Mouse (Mus musculus) embryonic facial prominence, embryonic 11.5 days (tissue): ENCODE measurements around the gene Ears2. TPM values are rescaled to one million over a fixed set of nuclear protein-coding genes. Genes with fewer than 3 reads are reported as not detected.
A peak's percentile ranks its signal among the peaks of the same experiment; 100 is the strongest.
"Not testable (repeated sequence)": the region's sequence is repeated elsewhere in the genome, so short reads cannot be mapped to it uniquely, and the experiment has no call there.

Source experiments
- ATAC-seq: fragments of 200-750 bp; cut with Nextera tagmentation; replicated peaks from 2 replicates; pipeline ENCODE4 v1.8.0; 2017; ENCODE audit warnings: low read depth; ENCODE audit not compliant: insufficient number of reproducible peaks, low FRiP score, low TSS enrichment
- DNase-seq: peaks from one replicate; pipeline ENCODE4 v3.0.0-alpha.2; 2015; ENCODE audit warnings: low spot score
- H3K27ac ChIP-seq: fragments of 300-500 bp; sonication (generic); replicated peaks from 2 replicates; pipeline ENCODE4 v1.5.1; 2014; ENCODE audit warnings: mild to moderate bottlenecking, low read depth, low read length, control low read depth
- H3K27me3 ChIP-seq: fragments of 300-500 bp; sonication (generic); 2 replicates; pipeline ENCODE4 v1.6.1; 2014; ENCODE audit warnings: mild to moderate bottlenecking, low read length, moderate library complexity, mixed read lengths; ENCODE audit not compliant: control insufficient read depth, insufficient read depth
- H3K36me3 ChIP-seq: fragments of 300-500 bp; sonication (generic); replicated peaks from 2 replicates; pipeline ENCODE4 v1.6.1; 2014; ENCODE audit warnings: low read depth, mild to moderate bottlenecking, low read length, moderate library complexity, mixed read lengths; ENCODE audit not compliant: control insufficient read depth, insufficient read depth
- H3K4me1 ChIP-seq: fragments of 300-500 bp; sonication (generic); 2 replicates; pipeline ENCODE4 v1.6.1; 2014; ENCODE audit warnings: low read length, mixed read lengths; ENCODE audit not compliant: control insufficient read depth, insufficient read depth
- H3K4me2 ChIP-seq: fragments of 300-500 bp; sonication (generic); 2 replicates; pipeline ENCODE4 v1.6.1; 2014; ENCODE audit warnings: low read depth, mild to moderate bottlenecking, control low read depth, low read length, moderate library complexity
- H3K4me3 ChIP-seq: fragments of 300-500 bp; sonication (generic); 2 replicates; pipeline ENCODE4 v1.5.1; 2014; ENCODE audit warnings: low read depth, low read length, control low read depth
- H3K9ac ChIP-seq: fragments of 300-500 bp; sonication (generic); replicated peaks from 2 replicates; pipeline ENCODE4 v1.6.1; 2014; ENCODE audit warnings: mild to moderate bottlenecking, control low read depth, low read length
- H3K9me3 ChIP-seq: fragments of 300-500 bp; sonication (generic); replicated peaks from 2 replicates; pipeline ENCODE4 v1.6.1; 2016; ENCODE audit warnings: mild to moderate bottlenecking, low read length, inconsistent platforms, mixed read lengths; ENCODE audit not compliant: control insufficient read depth
- WGBS: fragments of 180-500 bp; shearing (Covaris S2); extraction: QIAGEN DNeasy Blood & Tissue Kit; methylation state at CpG from one replicate; pipeline ENCODE4 v1.1.7; 2014; 5-methylcytosine and 5-hydroxymethylcytosine counted together
- polyA plus RNA-seq: library from polyadenylated mRNA; unstranded; fragments of >200 nt; fragmentation: Nextera tagmentation; extraction: Ambion mirVana; gene quantifications from 2 replicates; pipeline ENCODE4 v1.2.1, GENCODE M21; 2014

The Ears2 gene
- 15.0 TPM in 2 replicates for polyA plus RNA-seq

DNA sequence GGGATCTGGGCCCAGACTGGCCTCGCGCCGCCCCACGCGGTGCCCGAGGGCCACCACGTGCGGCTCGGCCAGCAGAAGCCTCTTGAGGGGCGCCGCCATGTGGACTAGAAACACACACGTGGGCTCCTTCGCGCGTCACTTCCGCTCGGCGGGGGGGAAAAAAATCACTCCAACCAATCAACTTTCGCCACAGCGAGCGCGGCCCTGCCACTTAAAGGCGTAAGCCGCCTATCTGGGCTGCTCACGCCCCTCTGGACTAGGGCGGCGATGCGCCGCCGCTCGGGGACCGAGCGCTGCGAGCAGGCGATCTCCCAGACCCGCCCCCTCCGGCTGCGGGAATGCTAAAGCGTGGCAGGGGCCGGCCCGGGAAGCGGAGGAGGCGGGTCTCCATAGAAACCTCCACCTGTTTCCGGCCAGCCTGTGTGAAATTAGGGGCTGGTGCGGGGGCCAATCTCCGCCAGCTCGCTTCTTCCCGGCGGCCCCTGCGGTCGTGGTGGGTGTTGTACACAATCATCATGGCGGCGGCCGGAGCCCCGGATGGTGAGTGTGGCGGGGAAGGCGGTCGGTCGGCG lies at the start of gene Ears2, which contains the start of gene Ubfd1:
Gene Ears2, minus strand, starts transcription at position 319 of the 572 bp plus-strand sequence.
Gene Ubfd1, plus strand, starts transcription at position 231 of the 572 bp plus-strand sequence.
- H3K4me2 ChIP-seq: peak within 1 kb of the TSS; percentile 53
- peak within 1 kb of the TSS; percentile 97 for H3K9ac ChIP-seq
- peak within 1 kb of the TSS; percentile 87 for H3K27ac ChIP-seq
- no peaks in the 10 kb centered on the region for H3K27me3 ChIP-seq
- peak; percentile 99 for ATAC-seq
- peak within 1 kb of the TSS; percentile 99 for H3K4me3 ChIP-seq
- under 1% methylated on average over 59 of the region's 60 CpGs for WGBS
- no peaks in the 10 kb centered on the region for H3K9me3 ChIP-seq
- no peaks in the 10 kb centered on the region for H3K4me1 ChIP-seq
- no peaks in the 10 kb centered on the region; the same call in 1 of the 2 replicates for H3K36me3 ChIP-seq
- peak; percentile 97 for DNase-seq

DNA sequence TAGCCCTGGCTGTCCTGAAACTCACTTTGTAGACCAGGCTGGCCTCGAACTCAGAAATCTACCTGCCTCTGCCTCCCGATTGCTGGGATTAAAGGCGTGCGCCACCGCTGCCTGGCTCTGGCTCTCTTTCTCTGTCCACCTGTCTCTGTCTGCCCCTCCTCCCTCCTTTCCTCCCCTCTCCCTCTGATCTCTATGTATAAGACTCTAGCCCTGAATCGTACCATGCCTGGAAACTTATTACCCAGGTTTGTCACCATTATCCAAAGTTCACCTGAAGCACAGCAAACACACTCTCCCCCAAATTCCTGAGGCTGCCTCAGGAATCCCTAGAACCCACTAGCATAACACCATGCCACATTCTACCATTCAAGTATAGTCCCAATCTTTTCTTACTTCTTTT lies 41.1 kb upstream of the Ears2 start:
- Histone ChIP-seq H3K9me3 (no peaks in the 10 kb centered on the region), H3K4me2 (no peak overlapping the region), H3K27ac (no peak overlapping the region), H3K36me3 (peaks cover 3% of the 10 kb centered on the region), H3K27me3 (no peaks in the 10 kb centered on the region), H3K4me3 (no peak overlapping the region), H3K4me1 (no peaks in the 10 kb centered on the region), H3K9ac (no peak overlapping the region)
- ATAC-seq (no peak), DNase-seq (no peak)
- 95% methylated on average over 6 of the region's 6 CpGs for WGBS

DNA sequence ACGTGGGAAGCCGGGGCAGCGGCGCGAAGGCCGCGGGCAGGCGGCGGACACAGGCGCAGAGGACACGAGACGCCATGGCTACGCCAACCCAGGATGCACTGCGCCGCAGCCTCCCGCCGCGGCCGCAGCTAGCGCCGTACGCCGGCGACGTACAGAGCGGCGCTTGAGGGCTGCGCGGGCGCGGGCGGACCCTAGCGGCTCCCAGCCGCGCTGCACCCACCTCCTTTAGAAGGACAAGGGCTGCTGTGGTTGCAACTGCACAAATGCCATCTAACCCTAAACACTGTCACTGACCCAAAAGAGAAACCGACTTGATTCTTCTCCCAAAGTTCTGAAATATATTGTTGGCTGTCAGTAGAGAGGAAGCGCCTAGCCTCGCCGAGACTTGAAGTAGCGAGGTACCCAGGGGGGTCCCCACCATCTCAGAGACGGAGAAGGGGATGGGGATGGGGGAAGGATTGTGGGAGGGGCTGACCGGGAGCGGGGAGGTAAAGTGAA lies 34.7 kb upstream of the Ears2 start, which contains the start of gene Ndufab1:
Gene Ndufab1, minus strand, starts transcription at position 140 of the 498 bp plus-strand sequence.
- Histone ChIP-seq H3K9ac (peak within 1 kb of the TSS; percentile 83), H3K4me2 (peak within 1 kb of the TSS; percentile 66), H3K27me3 (no peaks in the 10 kb centered on the region), H3K4me3 (peak within 1 kb of the TSS; percentile 74), H3K36me3 (no peaks in the 10 kb centered on the region; the same call in 1 of the 2 replicates), H3K4me1 (no peaks in the 10 kb centered on the region; the same call in 1 of the 2 replicates), H3K27ac (no peak within 1 kb of the TSS), H3K9me3 (no peaks in the 10 kb centered on the region)
- DNase-seq (peak; percentile 95), ATAC-seq (peak; percentile 98)
- WGBS: 0% methylated on average over 31 of the region's 43 CpGs

DNA sequence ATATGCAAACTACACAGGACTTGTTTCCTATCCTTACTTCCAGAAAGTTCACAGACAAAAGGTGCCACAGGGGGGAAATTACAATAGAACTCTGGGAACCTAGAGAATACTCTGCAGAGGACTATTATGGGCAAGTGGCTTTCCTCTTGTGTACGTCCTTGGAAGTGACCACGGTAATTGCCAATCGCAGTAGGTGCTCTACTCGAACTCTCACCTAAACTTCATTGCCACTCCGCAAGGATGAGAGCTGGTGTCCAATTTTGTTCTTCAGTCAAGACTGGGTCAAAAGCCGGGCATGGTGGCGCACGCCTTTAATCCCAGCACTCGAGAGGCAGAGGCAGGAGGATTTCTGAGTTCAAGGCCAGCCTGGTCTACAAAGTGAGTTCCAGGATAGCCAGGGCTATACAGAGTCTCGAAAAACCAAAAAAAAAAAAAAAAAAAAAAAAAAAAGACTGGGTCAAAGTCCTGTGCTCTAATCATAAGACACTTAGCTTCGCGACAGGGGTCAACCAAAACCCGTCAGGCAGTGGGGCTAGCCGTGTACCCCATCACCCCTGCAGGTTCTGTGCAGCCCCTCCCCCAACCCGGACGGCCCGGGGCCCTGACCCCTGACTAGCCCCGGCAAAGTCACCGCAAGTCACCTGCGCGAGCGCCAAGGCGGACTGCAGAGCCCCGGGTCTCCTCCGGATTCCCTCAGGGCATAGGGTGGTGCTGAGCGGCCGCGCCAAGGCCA lies 34.1 kb upstream of the Ears2 start:
- DNase-seq: peak; percentile 39
- Histone ChIP-seq H3K9ac (peak overlapping the region; percentile 83), H3K4me3 (peak overlapping the region; percentile 74), H3K4me2 (peak overlapping the region; percentile 66)
- not testable (repeated sequence) for H3K27me3 ChIP-seq, H3K27ac ChIP-seq, H3K36me3 ChIP-seq, H3K4me1 ChIP-seq, H3K9me3 ChIP-seq
- peak; percentile 63 for ATAC-seq
- 6% methylated on average over 24 of the region's 28 CpGs for WGBS

- ATAC-seq: no peak
- H3K4me3 ChIP-seq: no peak overlapping the region
- DNase-seq: peak; percentile 65
- no peaks in the 10 kb centered on the region for H3K27me3 ChIP-seq
- H3K4me1 ChIP-seq: no peaks in the 10 kb centered on the region; the same call in 1 of the 2 replicates
- no peak overlapping the region for H3K27ac ChIP-seq
- no peaks in the 10 kb centered on the region for H3K9me3 ChIP-seq
- no peak overlapping the region for H3K4me2 ChIP-seq
- H3K9ac ChIP-seq: no peak overlapping the region
- peaks cover 14% of the 10 kb centered on the region for H3K36me3 ChIP-seq
- 68% methylated on average over 4 of the region's 4 CpGs for WGBS
These were observed 32.2 kb upstream of the Ears2 start for GRCm38 (mm10) chr7:122099222-122099621.

DNA sequence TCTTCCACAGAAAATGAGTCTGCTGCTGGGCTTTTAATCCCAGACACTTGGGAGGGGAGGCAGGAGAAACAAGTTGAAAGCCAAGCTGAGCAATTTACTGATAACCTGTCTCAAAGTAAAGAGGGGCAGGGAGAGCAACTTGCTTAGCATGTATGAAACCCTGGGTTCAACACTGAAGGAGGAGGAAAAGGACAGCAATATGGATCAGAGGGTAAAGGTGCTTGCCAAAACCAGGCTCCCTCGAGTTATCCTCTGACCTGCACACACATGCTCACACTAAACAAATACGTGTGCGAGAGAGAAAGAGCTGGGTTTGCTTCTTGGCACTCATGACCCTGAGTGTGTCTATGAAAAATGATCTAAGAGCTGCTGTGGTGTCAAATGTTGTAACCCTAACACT lies 30.9 kb upstream of the Ears2 start:
- H3K27ac ChIP-seq: no peak overlapping the region
- 98% methylated on average over 3 of the region's 3 CpGs for WGBS
- no peaks in the 10 kb centered on the region; the same call in 1 of the 2 replicates for H3K4me1 ChIP-seq
- H3K27me3 ChIP-seq: no peaks in the 10 kb centered on the region
- H3K4me3 ChIP-seq: no peak overlapping the region
- H3K4me2 ChIP-seq: no peak overlapping the region
- H3K9me3 ChIP-seq: no peaks in the 10 kb centered on the region
- H3K9ac ChIP-seq: no peak overlapping the region
- ATAC-seq (no peak), DNase-seq (no peak)
- peaks cover 14% of the 10 kb centered on the region for H3K36me3 ChIP-seq

GRCm38 (mm10) chr7:122094564-122095330 lies 27.7 kb upstream of the Ears2 start:
- DNase-seq (no peak), ATAC-seq (no peak)
- no peaks in the 10 kb centered on the region for H3K9me3 ChIP-seq
- H3K9ac ChIP-seq: no peak overlapping the region
- 91% methylated on average over 2 of the region's 2 CpGs for WGBS
- peaks cover 19% of the 10 kb centered on the region for H3K36me3 ChIP-seq
- H3K27me3 ChIP-seq: no peaks in the 10 kb centered on the region
- H3K27ac ChIP-seq: no peak overlapping the region
- no peak overlapping the region for H3K4me3 ChIP-seq
- no peak overlapping the region for H3K4me2 ChIP-seq
- H3K4me1 ChIP-seq: no peaks in the 10 kb centered on the region
